Mouse (Mus musculus): ENCODE measurements around the gene Snrpa1.

GRCm38 (mm10) chr7:66090676-66091190 lies 31.9 kb downstream of the Snrpa1 start:
- TF ChIP-seq CTCF (IDR thresholded peaks at IDR 0.05; ENCODE audit: extremely low read depth, insufficient read depth, insufficient read length, insufficient replicate concordance) (no peak), POLR2A (IDR thresholded peaks at IDR 0.05; ENCODE audit: low read depth, low read length) (no peak)
